ENCODE assay signal across 8 mouse cellular contexts in the genomic region with DNA sequence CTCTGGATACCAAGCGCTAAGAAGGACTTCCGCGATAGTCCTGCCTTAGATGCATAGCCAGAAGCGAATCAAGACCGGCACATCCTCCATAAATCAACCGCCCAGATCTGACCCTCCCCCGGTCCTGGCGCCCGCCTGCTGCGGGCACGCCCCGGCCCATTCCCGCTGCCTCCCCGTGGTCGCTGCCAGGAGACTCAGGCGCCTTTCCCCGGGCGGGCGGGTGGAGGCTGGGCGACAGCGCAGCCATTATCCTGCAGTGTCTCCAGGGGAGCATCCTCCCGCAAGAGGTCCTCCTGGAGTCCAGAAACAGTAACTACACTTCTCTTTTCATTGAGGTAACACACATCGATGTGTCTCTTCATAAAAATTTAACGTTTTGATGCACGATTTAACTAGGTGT. TPM values are rescaled to one million over a fixed set of nuclear protein-coding genes. Genes with fewer than 3 reads are reported as not detected.
DNase-seq lines count a peak whose midpoint lies in the region; ATAC-seq and TF ChIP-seq lines count a peak whose summit lies in the region.

No protein-coding gene starts in this region.

- H3K27ac ChIP-seq in embryonic facial prominence, embryonic 12.5 days, result no peak overlapping the region
- no peak overlapping the region; the same call in 1 of the 2 replicates for H3K27ac ChIP-seq in heart, adult 2 months
- no peak overlapping the region for H3K27ac ChIP-seq in limb, embryonic 11.5 days (replicated peaks; ENCODE audit: low read depth, low read length)
- no peak overlapping the region for H3K27ac ChIP-seq in midbrain, embryonic 11.5 days (ENCODE audit: low read depth, low read length)

- peak overlapping the region; percentile 21; the same call in 1 of the 2 replicates for H3K9ac ChIP-seq in embryonic facial prominence, embryonic 12.5 days
- H3K9ac ChIP-seq in heart, adult 2 months (ENCODE audit: low read depth, low read length), result peak overlapping the region; percentile 71
- no peak overlapping the region for H3K9ac ChIP-seq in limb, embryonic 11.5 days (ENCODE audit: low read length)
- H3K9ac ChIP-seq in midbrain, embryonic 11.5 days (ENCODE audit: low read length), result peak overlapping the region; percentile 50; the same call in 1 of the 2 replicates

- 4% methylated on average over 25 of the region's 25 CpGs for WGBS in embryonic facial prominence, embryonic 12.5 days
- 6% methylated on average over 25 of the region's 25 CpGs for WGBS in heart, adult 2 months
- WGBS in limb, embryonic 11.5 days, result 2% methylated on average over 25 of the region's 25 CpGs
- WGBS in midbrain, embryonic 11.5 days, result 5% methylated on average over 25 of the region's 25 CpGs

- no peak for TF ChIP-seq EP300 in heart, adult 2 months (IDR thresholded peaks at IDR 0.05; ENCODE audit: insufficient read depth, low read depth, low read length)

- no peaks in the 10 kb centered on the region for H3K79me2 ChIP-seq in heart, adult 2 months (replicated peaks; ENCODE audit: control insufficient read depth, insufficient read depth, low read length)

- H3K4me3 ChIP-seq in embryonic facial prominence, embryonic 12.5 days, result peak overlapping the region; percentile 32
- H3K4me3 ChIP-seq in heart, adult 2 months, result peak overlapping the region; percentile 30
- peak overlapping the region; percentile 24 for H3K4me3 ChIP-seq in limb, embryonic 11.5 days (ENCODE audit: low read depth, low read length)
- peak overlapping the region; percentile 33 for H3K4me3 ChIP-seq in midbrain, embryonic 11.5 days (ENCODE audit: low read depth, low read length)

- no peaks in the 10 kb centered on the region for H3K36me3 ChIP-seq in embryonic facial prominence, embryonic 12.5 days
- H3K36me3 ChIP-seq in heart, adult 2 months (ENCODE audit: control insufficient read depth, insufficient read depth, low read length), result no peaks in the 10 kb centered on the region
- no peaks in the 10 kb centered on the region for H3K36me3 ChIP-seq in limb, embryonic 11.5 days (ENCODE audit: control insufficient read depth, insufficient read depth, low read length)
- H3K36me3 ChIP-seq in midbrain, embryonic 11.5 days (ENCODE audit: control insufficient read depth, insufficient read depth, low read length), result no peaks in the 10 kb centered on the region

- H3K9me3 ChIP-seq in embryonic facial prominence, embryonic 12.5 days, result no peaks in the 10 kb centered on the region
- no peaks in the 10 kb centered on the region for H3K9me3 ChIP-seq in limb, embryonic 11.5 days (ENCODE audit: control insufficient read depth, low read length)
- H3K9me3 ChIP-seq in midbrain, embryonic 11.5 days (ENCODE audit: control insufficient read depth, low read length), result no peaks in the 10 kb centered on the region

- 0 out of 2 replicates have a peak, but pooled peaks have one; percentile 52 for ATAC-seq in embryonic facial prominence, embryonic 12.5 days (ENCODE audit: insufficient number of reproducible peaks, insufficient read depth, low FRiP score, low TSS enrichment)
- no peak for ATAC-seq in limb, embryonic 11.5 days (ENCODE audit: insufficient number of reproducible peaks, low FRiP score, low TSS enrichment, low read depth)
- ATAC-seq in midbrain, embryonic 11.5 days (ENCODE audit: low FRiP score), result no peak

- H3K4me1 ChIP-seq in embryonic facial prominence, embryonic 12.5 days, result no peaks in the 10 kb centered on the region
- peaks cover 1% of the 10 kb centered on the region; the same call in 1 of the 2 replicates for H3K4me1 ChIP-seq in heart, adult 2 months (ENCODE audit: control insufficient read depth, insufficient read depth, low read length)
- no peaks in the 10 kb centered on the region for H3K4me1 ChIP-seq in limb, embryonic 11.5 days (ENCODE audit: control insufficient read depth, insufficient read depth, low read length)
- no peaks in the 10 kb centered on the region for H3K4me1 ChIP-seq in midbrain, embryonic 11.5 days (ENCODE audit: control insufficient read depth, insufficient read depth, low read length)

- peak; percentile 80 to 82 for DNase-seq in adrenal gland, postnatal 36 days
- DNase-seq in heart, adult 2 months, result peak; percentile 64 to 69
- DNase-seq in kidney, adult 11 months, result peak; percentile 68
- DNase-seq in limb, embryonic 11.5 days (ENCODE audit: low spot score), result peak; percentile 47
- DNase-seq in midbrain, embryonic 11.5 days (ENCODE audit: low spot score, missing footprints), result peak; percentile 89
- peak; percentile 2 to 4 for DNase-seq in right cerebral cortex, postnatal 36 days (ENCODE audit: low spot score in 2 of 2)
- DNase-seq in yolk sac, embryonic 10.5 days (ENCODE audit: low spot score), result peak; percentile 75

- no peaks in the 10 kb centered on the region; the same call in 1 of the 2 replicates for H3K27me3 ChIP-seq in embryonic facial prominence, embryonic 12.5 days
- no peaks in the 10 kb centered on the region for H3K27me3 ChIP-seq in heart, adult 2 months (ENCODE audit: control insufficient read depth, insufficient read depth, low read length)
- H3K27me3 ChIP-seq in limb, embryonic 11.5 days (ENCODE audit: control insufficient read depth, insufficient read depth, low read length), result peaks cover 2% of the 10 kb centered on the region; the same call in 1 of the 2 replicates
- H3K27me3 ChIP-seq in midbrain, embryonic 11.5 days (ENCODE audit: control insufficient read depth, insufficient read depth, low read length), result no peaks in the 10 kb centered on the region

- TF ChIP-seq POLR2A in heart, adult 2 months (IDR thresholded peaks at IDR 0.05; ENCODE audit: insufficient read depth, low read depth, low read length), result no peak

- peak overlapping the region; percentile 59 for H3K4me2 ChIP-seq in embryonic facial prominence, embryonic 12.5 days (replicated peaks)
- peak overlapping the region; percentile 48; the same call in 1 of the 2 replicates for H3K4me2 ChIP-seq in limb, embryonic 11.5 days (ENCODE audit: low read depth, severe bottlenecking)
- H3K4me2 ChIP-seq in midbrain, embryonic 11.5 days, result peak overlapping the region; percentile 56

- TF ChIP-seq CTCF in heart, adult 2 months (IDR thresholded peaks at IDR 0.05), result peak; percentile 64

- intact Hi-C loops in heart, adult 2 months (cut with DNase I), result loop anchor here (2.0 kb wide), 1 partner anchor 56 kb away; no protein-coding TSS in a partner anchor

RNA-seq across cellular contexts. Expression of a gene that starts 28.5 kb away (rescaled TPM):
- 1 to 10 TPM; 6.1 to 9.8 TPM for total RNA-seq in adrenal gland, postnatal 36 days (2021)
- polyA plus RNA-seq in embryonic facial prominence, embryonic 12.5 days (2016; fragmentation: Nextera tagmentation; extraction: Ambion mirVana), result 9.9 and 10.8 TPM in 2 replicates
- total RNA-seq in heart, adult 2 months (2021), result 1 to 10 TPM; 2.5 to 3.5 TPM
- polyA plus RNA-seq in heart, adult 2 months (2012; rRNA removed), result 3.2 and 5.5 TPM in 2 replicates
- 7.2 and 7.4 TPM in 2 replicates for polyA plus RNA-seq in limb, embryonic 11.5 days (2014; fragmentation: Nextera tagmentation; extraction: Ambion mirVana)
- 6.7 and 8.3 TPM in 2 replicates for polyA plus RNA-seq in midbrain, embryonic 11.5 days (2014; fragmentation: Nextera tagmentation; extraction: Ambion mirVana)

RNA-seq across cellular contexts. Expression of a gene that starts 34.2 kb away (rescaled TPM):
- under 1 TPM; 0.10 to 0.13 TPM for total RNA-seq in adrenal gland, postnatal 36 days (2021)
- 3.5 TPM in 2 replicates for polyA plus RNA-seq in embryonic facial prominence, embryonic 12.5 days (2016; fragmentation: Nextera tagmentation; extraction: Ambion mirVana)
- under 1 TPM; 0.07 to 0.10 TPM for total RNA-seq in heart, adult 2 months (2021)
- polyA plus RNA-seq in heart, adult 2 months (2012; rRNA removed), result 0.08 and 0.09 TPM in 2 replicates
- polyA plus RNA-seq in limb, embryonic 11.5 days (2014; fragmentation: Nextera tagmentation; extraction: Ambion mirVana), result 0.85 and 1.8 TPM in 2 replicates
- polyA plus RNA-seq in midbrain, embryonic 11.5 days (2014; fragmentation: Nextera tagmentation; extraction: Ambion mirVana), result 2.0 and 2.4 TPM in 2 replicates

RNA-seq across cellular contexts. Expression of a gene that starts 54.9 kb away (rescaled TPM):
- total RNA-seq in adrenal gland, postnatal 36 days (2021), result 10 to 100 TPM; 58.1 to 69.5 TPM
- polyA plus RNA-seq in embryonic facial prominence, embryonic 12.5 days (2016; fragmentation: Nextera tagmentation; extraction: Ambion mirVana), result 28.5 and 29.2 TPM in 2 replicates
- 10 to 100 TPM; 48.8 to 50.3 TPM for total RNA-seq in heart, adult 2 months (2021)
- polyA plus RNA-seq in heart, adult 2 months (2012; rRNA removed), result 21.3 and 25.0 TPM in 2 replicates
- 23.8 and 25.9 TPM in 2 replicates for polyA plus RNA-seq in limb, embryonic 11.5 days (2014; fragmentation: Nextera tagmentation; extraction: Ambion mirVana)
- polyA plus RNA-seq in midbrain, embryonic 11.5 days (2014; fragmentation: Nextera tagmentation; extraction: Ambion mirVana), result 23.3 and 23.7 TPM in 2 replicates

Comparison
In these comparisons a context has a peak if more than half of its experiments do, and no peak if none do; other contexts are left out.
1. DNase-seq: peak in every context shown above with its lines; median percentile 89 in midbrain, embryonic 11.5 days; 81 in adrenal gland, postnatal 36 days; 75 in yolk sac, embryonic 10.5 days; 68 in kidney, adult 11 months; 66 in heart, adult 2 months; 47 in limb, embryonic 11.5 days; 3 in right cerebral cortex, postnatal 36 days.